Mouse (Mus musculus): ENCODE measurements around the gene Evpl.

Evpl gene

DNA sequence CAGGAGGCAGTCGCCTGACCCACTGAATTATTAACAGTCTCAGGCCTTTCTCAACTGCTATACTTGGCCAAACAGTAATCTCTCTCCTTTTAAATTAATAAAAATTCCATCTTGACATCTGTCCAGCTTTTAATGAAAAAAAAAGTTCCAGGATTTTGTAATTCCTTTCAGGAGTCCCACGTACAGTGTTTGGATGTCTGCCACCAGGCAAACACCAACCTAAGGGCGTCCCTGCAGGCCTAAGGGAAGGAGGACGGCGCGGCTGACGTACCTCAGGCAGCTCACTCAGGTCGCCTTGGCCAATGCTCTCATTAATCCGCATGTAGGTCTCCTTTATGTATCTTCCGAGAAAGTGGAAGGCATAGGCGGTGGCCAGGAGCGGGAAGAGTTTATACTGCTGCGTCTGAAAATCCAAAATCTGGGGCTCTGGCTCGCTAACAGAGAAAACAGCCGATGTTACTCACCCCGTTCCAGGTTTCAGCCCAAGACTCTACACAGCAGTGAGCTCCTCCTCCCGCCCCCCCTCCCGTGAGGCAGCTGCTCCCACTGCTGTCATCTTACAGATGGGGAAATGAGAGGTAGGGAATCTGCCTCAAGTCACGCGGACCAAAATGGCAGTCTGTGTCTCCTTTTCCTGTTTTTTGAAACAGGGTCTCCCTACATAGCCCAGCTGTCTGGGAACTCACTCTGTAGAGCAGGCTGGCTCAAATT, 59.3 kb downstream of the Evpl start:
- no peak for DNase-seq (ENCODE audit: extremely low read depth, insufficient read length, low spot score)

DNA sequence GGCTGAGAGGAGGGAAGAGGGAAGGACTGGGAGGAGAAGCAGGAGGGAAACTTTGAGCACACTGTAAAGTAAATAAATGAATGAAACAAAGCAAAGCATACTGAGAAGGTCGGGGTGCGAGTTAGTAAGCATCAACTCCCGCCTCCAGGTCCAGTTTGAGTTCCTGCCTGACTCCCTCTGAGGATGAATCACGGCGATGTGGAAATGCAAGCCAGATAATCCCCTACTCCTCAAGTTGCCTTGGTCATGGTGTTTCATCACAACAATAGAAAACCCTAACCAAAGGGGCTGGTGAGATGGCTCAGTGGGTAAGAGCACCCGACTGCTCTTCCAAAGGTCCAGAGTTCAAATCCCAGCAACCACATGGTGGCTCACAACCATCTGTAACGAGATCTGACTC, 61.9 kb downstream of the Evpl start:
- DNase-seq (ENCODE audit: extremely low read depth, insufficient read length, low spot score) = no peak

DNA sequence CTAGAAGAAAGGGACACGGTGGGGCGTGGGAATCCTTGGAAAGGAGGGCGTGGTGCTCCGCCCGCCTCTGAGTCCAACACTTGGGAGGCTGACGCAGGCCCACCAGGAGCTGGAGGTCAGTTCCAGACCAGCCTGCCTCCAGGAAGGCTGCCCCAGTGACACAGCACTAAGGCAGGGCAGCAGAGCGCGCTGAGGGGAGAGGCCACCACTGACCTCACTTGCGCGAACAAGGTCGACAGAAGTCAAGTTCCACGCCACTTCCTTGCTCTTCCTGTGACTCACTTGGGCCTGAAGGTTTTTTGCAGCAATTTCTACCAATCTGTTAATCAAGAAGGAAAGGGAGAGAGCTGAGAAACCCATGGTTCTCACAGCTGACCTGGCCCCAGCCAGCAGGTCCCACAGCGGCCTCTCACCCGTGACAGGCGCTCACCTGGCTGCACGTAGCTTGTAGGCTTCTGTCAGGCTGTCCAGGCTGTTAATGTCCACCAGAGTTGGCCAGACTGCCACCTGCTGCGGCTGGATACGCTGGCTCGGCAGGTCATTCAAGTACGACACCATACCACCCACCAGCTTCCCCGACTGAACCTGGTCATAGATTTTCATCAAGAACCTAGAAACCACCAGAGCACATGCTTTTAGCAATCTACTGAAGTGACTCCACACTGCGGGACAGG, 63.0 kb downstream of the Evpl start:
- DNase-seq (ENCODE audit: extremely low read depth, insufficient read length, low spot score) = no peak

DNA sequence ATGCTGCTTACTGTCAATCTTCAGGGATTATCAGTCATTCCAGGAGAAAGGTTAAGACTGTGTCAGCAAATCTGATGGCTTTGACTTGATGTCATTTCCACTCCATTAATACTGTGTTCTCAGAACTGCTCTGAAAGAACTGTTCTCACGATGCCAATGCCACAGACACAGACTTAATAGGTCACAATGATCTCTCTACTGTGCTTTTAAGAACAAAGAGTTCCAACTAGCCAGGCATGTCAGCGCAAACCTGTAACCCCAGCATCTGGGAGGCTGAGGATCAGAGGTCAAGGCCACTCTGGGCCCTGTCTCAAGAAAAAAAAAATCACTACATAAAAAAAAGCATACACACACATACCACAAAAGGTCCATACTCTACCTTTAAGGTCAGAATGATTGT, 65.9 kb downstream of the Evpl start:
- no peak for DNase-seq (ENCODE audit: extremely low read depth, insufficient read length, low spot score)
